Mouse (Mus musculus) midbrain, embryonic 14.5 days (tissue): ENCODE results near the gene Ankrd37. TPM values are rescaled to one million over a fixed set of nuclear protein-coding genes. Genes with fewer than 3 reads are reported as not detected.

Experiments used
- ATAC-seq: fragments of 200-750 bp; cut with Nextera tagmentation; 2 replicates; pipeline ENCODE4 v1.8.0; 2017; ENCODE audit warnings: moderate number of reproducible peaks, moderate library complexity; ENCODE audit not compliant: low FRiP score, low TSS enrichment
- DNase-seq: peaks from one replicate; pipeline ENCODE4 v3.0.0-alpha.2; 2015
- H3K27ac ChIP-seq: fragments of 300-500 bp; sonication (generic); replicated peaks from 2 replicates; pipeline ENCODE4 v1.5.1; 2014; ENCODE audit warnings: mild to moderate bottlenecking, low read depth, low read length, moderate library complexity
- H3K27me3 ChIP-seq: fragments of 300-500 bp; sonication (generic); 2 replicates; pipeline ENCODE4 v1.6.1; 2014; ENCODE audit warnings: low read length, control low read depth, mixed read lengths; ENCODE audit not compliant: control insufficient read depth, insufficient read depth
- H3K36me3 ChIP-seq: fragments of 300-500 bp; sonication (generic); 2 replicates; pipeline ENCODE4 v1.6.1; 2014; ENCODE audit warnings: low read length, control low read depth; ENCODE audit not compliant: control insufficient read depth, insufficient read depth
- H3K4me1 ChIP-seq: fragments of 300-500 bp; sonication (generic); 2 replicates; pipeline ENCODE4 v1.6.1; 2014; ENCODE audit warnings: mild to moderate bottlenecking, antibody characterized with exemption, low read length, control low read depth; ENCODE audit not compliant: control insufficient read depth, insufficient read depth
- H3K4me2 ChIP-seq: fragments of 300-500 bp; sonication (generic); 2 replicates; pipeline ENCODE4 v1.6.1; 2014; ENCODE audit warnings: mild to moderate bottlenecking, low read length, moderate library complexity
- H3K4me3 ChIP-seq: fragments of 300-500 bp; sonication (generic); replicated peaks from 2 replicates; pipeline ENCODE4 v1.5.1; 2014; ENCODE audit warnings: low read depth, low read length
- H3K9ac ChIP-seq: fragments of 300-500 bp; sonication (generic); replicated peaks from 2 replicates; pipeline ENCODE4 v1.6.1; 2014; ENCODE audit warnings: mild to moderate bottlenecking, low read length, moderate library complexity
- H3K9me3 ChIP-seq: fragments of 300-500 bp; sonication (generic); 2 replicates; pipeline ENCODE4 v1.6.1; 2016; ENCODE audit warnings: low read length, control low read depth, mixed read lengths; ENCODE audit not compliant: control insufficient read depth
- WGBS: fragments of 180-500 bp; shearing (Covaris S2); extraction: QIAGEN DNeasy Blood & Tissue Kit; methylation state at CpG from one replicate; pipeline ENCODE4 v1.1.7; 2014; 5-methylcytosine and 5-hydroxymethylcytosine counted together
- polyA plus RNA-seq: library from polyadenylated mRNA; unstranded; fragments of >200 nt; fragmentation: Nextera tagmentation; extraction: Ambion mirVana; gene quantifications from 2 replicates; pipeline ENCODE4 v1.2.1, GENCODE M21; 2014

The Ankrd37 gene
- polyA plus RNA-seq, 1 experiment from 2014 or later: 37.5 TPM

GRCm38 (mm10) chr8:46007050-46007672 lies 1.7 kb upstream of the Ankrd37 start:
- Histone ChIP-seq H3K4me1 (no peaks in the 10 kb centered on the region), H3K9ac (no peak overlapping the region), H3K27me3 (no peaks in the 10 kb centered on the region), H3K36me3 (no peaks in the 10 kb centered on the region), H3K27ac (no peak overlapping the region), H3K4me2 (no peak overlapping the region), H3K4me3 (no peak overlapping the region), H3K9me3 (no peaks in the 10 kb centered on the region)
- WGBS: 79% methylated on average over 3 of the region's 3 CpGs
- ATAC-seq: no peak
- DNase-seq: no peak

DNA sequence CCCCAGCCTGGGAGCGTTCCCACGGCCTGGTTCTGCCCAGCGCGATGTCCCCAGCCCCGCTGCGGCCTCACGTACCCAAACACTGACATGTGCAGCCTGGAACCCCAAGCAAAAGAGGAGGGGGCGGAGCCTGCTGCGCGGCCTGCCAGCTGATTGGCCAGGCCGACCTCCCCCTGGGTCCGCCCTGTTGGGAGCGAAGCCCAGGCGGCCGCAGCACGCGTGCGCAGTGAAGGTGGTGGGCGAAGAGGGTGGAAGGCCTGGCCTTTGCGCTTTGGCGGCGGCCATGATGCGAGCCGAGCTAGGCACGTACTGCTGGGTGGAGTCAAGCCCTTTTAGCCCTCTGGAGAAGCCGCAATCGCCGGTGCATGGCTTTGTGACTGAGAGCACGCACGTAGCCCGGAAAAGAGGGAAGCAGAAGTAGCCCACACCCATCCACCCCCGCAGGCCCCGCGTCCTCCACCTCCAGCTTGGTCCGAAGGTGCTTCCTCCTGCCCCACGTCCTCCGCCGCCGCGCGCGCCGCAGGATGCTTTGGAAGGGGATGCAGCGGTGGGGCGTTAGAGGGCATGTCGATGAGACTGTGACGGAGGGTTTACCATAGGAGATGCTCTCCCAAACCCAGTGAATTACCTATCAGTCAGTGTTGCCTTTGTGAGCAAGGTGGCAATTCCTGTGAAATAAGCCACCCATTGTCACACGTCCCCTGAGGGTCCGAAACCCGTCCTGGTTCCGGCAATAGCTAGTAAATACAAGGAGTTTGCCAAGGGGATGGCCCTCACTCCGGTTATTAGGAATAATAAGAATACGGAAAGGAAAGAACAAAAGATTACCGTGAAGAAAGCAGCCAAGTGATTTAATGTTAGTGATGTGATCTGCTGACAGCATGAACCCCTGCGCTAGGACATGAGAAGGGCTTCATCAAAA lies 5.5 kb downstream of the Ankrd37 start:
- no peaks in the 10 kb centered on the region; the same call in none of the 2 replicates for H3K4me1 ChIP-seq
- no peaks in the 10 kb centered on the region for H3K27me3 ChIP-seq
- H3K9me3 ChIP-seq: no peaks in the 10 kb centered on the region
- peak overlapping the region; percentile 58 for H3K4me3 ChIP-seq
- peak overlapping the region; percentile 96 for H3K9ac ChIP-seq
- WGBS: 3% methylated on average over 55 of the region's 55 CpGs
- H3K36me3 ChIP-seq: peaks cover 22% of the 10 kb centered on the region
- ATAC-seq (peak; percentile 98), DNase-seq (peak; percentile 99)
- peak overlapping the region; percentile 83 for H3K4me2 ChIP-seq
- peak overlapping the region; percentile 100 for H3K27ac ChIP-seq

GRCm38 (mm10) chr8:45999138-45999783 lies 6.2 kb downstream of the Ankrd37 start, which contains the start of gene Lrp2bp:
TSS of gene Lrp2bp (plus strand) at chr8:45999303.
- Histone ChIP-seq H3K9ac (peak within 1 kb of the TSS; percentile 96), H3K4me1 (no peaks in the 10 kb centered on the region; the same call in none of the 2 replicates), H3K4me2 (peak within 1 kb of the TSS; percentile 83), H3K36me3 (peaks cover 25% of the 10 kb centered on the region), H3K9me3 (no peaks in the 10 kb centered on the region), H3K27me3 (no peaks in the 10 kb centered on the region), H3K27ac (peak within 1 kb of the TSS; percentile 100), H3K4me3 (peak within 1 kb of the TSS; percentile 58)
- no peak for DNase-seq
- no peak for ATAC-seq
- WGBS: 2% methylated on average over 22 of the region's 22 CpGs

DNA sequence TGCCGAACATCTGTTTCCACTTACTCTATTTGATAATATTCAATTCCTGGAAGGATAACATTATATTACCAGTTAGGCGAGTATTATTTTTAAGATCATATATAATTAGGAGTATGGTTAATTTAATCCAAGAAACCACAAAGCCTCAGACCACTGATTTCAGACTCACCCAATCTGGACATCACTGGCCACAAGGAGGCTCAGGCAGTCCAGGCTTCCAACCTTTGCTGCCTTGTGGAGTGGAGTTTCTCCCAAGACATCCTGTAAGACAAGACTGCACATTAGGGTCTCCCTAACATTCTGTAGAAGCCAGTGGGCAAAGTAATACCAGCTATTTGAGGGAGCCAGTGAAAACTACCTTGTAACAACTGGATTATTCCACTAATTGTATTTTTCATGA lies 7.3 kb downstream of the Ankrd37 start:
- H3K4me2 ChIP-seq: peak overlapping the region; percentile 83
- no peaks in the 10 kb centered on the region for H3K27me3 ChIP-seq
- no peak overlapping the region for H3K9ac ChIP-seq
- DNase-seq (no peak), ATAC-seq (no peak)
- H3K4me1 ChIP-seq: no peaks in the 10 kb centered on the region; the same call in none of the 2 replicates
- no peak overlapping the region for H3K4me3 ChIP-seq
- WGBS: 93% methylated on average over 2 of the region's 2 CpGs
- no peak overlapping the region for H3K27ac ChIP-seq
- H3K36me3 ChIP-seq: peaks cover 29% of the 10 kb centered on the region
- no peaks in the 10 kb centered on the region for H3K9me3 ChIP-seq

DNA sequence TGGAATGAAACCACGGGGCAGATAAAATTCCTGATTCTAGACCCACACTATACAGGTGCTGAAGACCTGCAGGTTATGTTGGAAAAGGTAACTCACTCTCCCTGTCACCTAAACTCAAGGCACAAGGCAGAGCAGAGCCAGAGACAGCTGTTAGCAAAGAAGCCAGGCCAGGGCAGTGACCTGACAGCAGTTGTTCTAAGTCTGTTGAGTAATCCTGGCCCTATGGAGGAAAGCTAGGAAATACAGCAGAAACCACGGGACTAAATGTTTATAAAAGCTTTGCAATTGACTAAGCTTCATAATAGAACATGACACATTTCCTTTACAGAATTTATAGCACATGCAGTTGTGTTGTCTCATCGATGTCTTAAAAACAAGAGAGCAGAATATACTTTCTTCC lies 9.9 kb downstream of the Ankrd37 start:
- Histone ChIP-seq H3K27ac (no peak overlapping the region), H3K4me1 (no peaks in the 10 kb centered on the region; the same call in none of the 2 replicates), H3K9me3 (no peaks in the 10 kb centered on the region), H3K4me3 (no peak overlapping the region), H3K36me3 (peaks cover 34% of the 10 kb centered on the region), H3K4me2 (no peak overlapping the region), H3K9ac (no peak overlapping the region), H3K27me3 (no peaks in the 10 kb centered on the region)
- ATAC-seq (no peak), DNase-seq (no peak)
- WGBS: 92% methylated on average over 3 of the region's 3 CpGs

DNA sequence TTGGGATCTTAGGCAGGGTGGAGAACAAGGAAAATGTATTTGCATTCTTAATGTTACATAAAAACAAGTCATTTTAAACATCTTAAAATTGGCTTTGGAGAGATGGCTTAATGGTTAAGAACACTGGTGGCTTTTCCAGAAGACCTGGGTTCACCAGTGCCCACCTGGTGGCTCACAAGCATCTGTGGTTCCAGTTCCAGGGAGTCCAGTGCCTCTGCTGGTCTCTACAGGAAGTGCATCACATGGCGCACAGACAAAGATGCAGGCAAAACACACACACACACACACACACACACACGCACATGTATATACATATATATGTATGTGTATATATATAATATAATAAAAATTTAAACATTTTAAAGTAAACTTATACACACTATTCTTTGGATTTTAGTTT lies 11.4 kb downstream of the Ankrd37 start:
- Histone ChIP-seq H3K4me1 (no peaks in the 10 kb centered on the region; the same call in 1 of the 2 replicates), H3K9me3 (no peaks in the 10 kb centered on the region), H3K9ac (no peak overlapping the region), H3K27me3 (no peaks in the 10 kb centered on the region), H3K27ac (no peak overlapping the region), H3K4me3 (no peak overlapping the region), H3K4me2 (no peak overlapping the region), H3K36me3 (peaks cover 34% of the 10 kb centered on the region)
- ATAC-seq (no peak), DNase-seq (no peak)
- WGBS: 100% methylated on average over 2 of the region's 2 CpGs

GRCm38 (mm10) chr8:45990631-45991310 lies 14.7 kb downstream of the Ankrd37 start:
- ATAC-seq: no peak
- no peak for DNase-seq
- H3K4me2 ChIP-seq: no peak overlapping the region
- H3K4me1 ChIP-seq: no peaks in the 10 kb centered on the region
- H3K9ac ChIP-seq: no peak overlapping the region
- peaks cover 28% of the 10 kb centered on the region for H3K36me3 ChIP-seq
- no peaks in the 10 kb centered on the region for H3K27me3 ChIP-seq
- H3K27ac ChIP-seq: no peak overlapping the region
- H3K4me3 ChIP-seq: no peak overlapping the region
- WGBS: 92% methylated on average over 4 of the region's 4 CpGs
- H3K9me3 ChIP-seq: no peaks in the 10 kb centered on the region

GRCm38 (mm10) chr8:45988189-45988588 lies 17.3 kb downstream of the Ankrd37 start:
- no peak overlapping the region for H3K4me2 ChIP-seq
- no peak overlapping the region for H3K4me3 ChIP-seq
- no peak overlapping the region for H3K27ac ChIP-seq
- H3K4me1 ChIP-seq: no peaks in the 10 kb centered on the region
- no peaks in the 10 kb centered on the region for H3K27me3 ChIP-seq
- H3K36me3 ChIP-seq: peaks cover 34% of the 10 kb centered on the region
- ATAC-seq (no peak), DNase-seq (no peak)
- H3K9ac ChIP-seq: no peak overlapping the region
- no peaks in the 10 kb centered on the region for H3K9me3 ChIP-seq
- 72% methylated on average over 2 of the region's 2 CpGs for WGBS
